Mouse (Mus musculus) E14TG2a.4 (cell line): Measurements from ENCODE around the gene Tenm2.

Experiments
- CTCF ChIP-seq: conservative IDR thresholded peaks from 2 replicates; pipeline ENCODE4 v1.5.1; 2014; ENCODE audit warnings: low read length
- NANOG ChIP-seq: IDR thresholded peaks from 2 replicates; pipeline ENCODE4 v1.6.1; 2014; ENCODE audit warnings: borderline replicate concordance, low read length, mixed read lengths
- POU5F1 ChIP-seq: IDR thresholded peaks from 2 replicates; pipeline ENCODE4 v1.6.1; 2014; ENCODE audit warnings: low read length, borderline replicate concordance

DNA sequence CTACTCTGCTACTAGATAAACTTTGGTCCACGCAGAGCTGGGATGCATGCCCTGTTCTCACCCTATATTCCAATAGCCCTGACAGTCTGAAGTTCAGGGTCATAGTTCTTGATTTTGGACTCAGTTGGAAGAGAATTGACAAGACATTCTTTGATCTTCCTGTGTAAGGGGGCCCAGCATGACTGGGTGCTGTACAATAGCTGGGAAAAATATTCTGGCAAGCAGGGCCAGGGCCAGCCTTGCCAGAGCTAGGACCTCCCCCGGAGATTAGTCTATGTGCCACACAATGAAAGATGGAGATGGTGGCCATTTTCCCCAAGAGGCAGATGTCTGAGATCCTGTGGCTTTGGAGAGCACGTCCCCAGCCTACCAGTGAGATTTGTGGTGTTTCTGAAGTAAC is 1021.2 kb downstream of the Tenm2 start:
- TF ChIP-seq CTCF: no peak
- TF ChIP-seq POU5F1: no peak
- TF ChIP-seq NANOG: no peak
